Mouse (Mus musculus): ENCODE results near the gene Aldh1b1.

Gene Aldh1b1

GRCm38 (mm10) chr4:45829907-45830759 lies 31.3 kb downstream of the Aldh1b1 start:
- no peak for DNase-seq

- DNase-seq: no peak
These were observed 33.2 kb downstream of the Aldh1b1 start for GRCm38 (mm10) chr4:45831996-45832395.

- DNase-seq: no peak
These were observed 34.6 kb downstream of the Aldh1b1 start for GRCm38 (mm10) chr4:45833461-45833860.

GRCm38 (mm10) chr4:45844355-45844754 lies 45.5 kb downstream of the Aldh1b1 start:
- peak; percentile 66 for DNase-seq

GRCm38 (mm10) chr4:45846263-45846662 lies 47.4 kb downstream of the Aldh1b1 start:
- DNase-seq: no peak

GRCm38 (mm10) chr4:45848109-45848824 lies 49.4 kb downstream of the Aldh1b1 start, which contains the start of gene Stra6l:
Gene Stra6l, plus strand, starts transcription at chr4:45848664.
- DNase-seq: no peak

GRCm38 (mm10) chr4:45848825-45849156 lies 50.0 kb downstream of the Aldh1b1 start:
- no peak for DNase-seq

GRCm38 (mm10) chr4:45849419-45849818 lies 50.6 kb downstream of the Aldh1b1 start:
- DNase-seq: no peak

- no peak for DNase-seq
These were observed 52.8 kb downstream of the Aldh1b1 start for GRCm38 (mm10) chr4:45851640-45852051.

- no peak for DNase-seq
These were observed 54.8 kb downstream of the Aldh1b1 start for GRCm38 (mm10) chr4:45853496-45854246.
